Mouse (Mus musculus): Measurements from ENCODE around the gene Sema3f.
"Not testable (repeated sequence)": the region's sequence is repeated elsewhere in the genome, so short reads cannot be mapped to it uniquely, and the experiment has no call there.

The Sema3f gene

DNA sequence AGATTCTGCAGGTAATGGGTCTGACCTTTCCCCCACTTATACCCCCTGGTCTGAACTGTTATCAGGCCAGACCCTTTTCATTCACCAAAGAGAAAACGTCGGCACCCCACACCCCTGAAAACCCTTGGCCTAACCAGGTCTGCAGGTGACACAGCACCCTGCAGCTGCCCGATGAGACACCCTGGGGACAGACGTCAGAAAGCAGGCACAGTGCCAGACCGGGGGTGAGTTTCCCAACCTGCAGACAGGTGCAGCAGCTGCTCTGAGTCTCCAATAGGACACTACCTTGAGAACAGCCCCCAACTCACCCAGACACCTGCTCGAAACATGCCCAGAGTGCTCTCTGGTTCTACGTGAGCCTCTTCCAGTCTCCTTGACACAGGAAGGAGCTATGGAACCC is 21.3 kb downstream of the Sema3f start:
- no peak for DNase-seq (ENCODE audit: low spot score)

DNA sequence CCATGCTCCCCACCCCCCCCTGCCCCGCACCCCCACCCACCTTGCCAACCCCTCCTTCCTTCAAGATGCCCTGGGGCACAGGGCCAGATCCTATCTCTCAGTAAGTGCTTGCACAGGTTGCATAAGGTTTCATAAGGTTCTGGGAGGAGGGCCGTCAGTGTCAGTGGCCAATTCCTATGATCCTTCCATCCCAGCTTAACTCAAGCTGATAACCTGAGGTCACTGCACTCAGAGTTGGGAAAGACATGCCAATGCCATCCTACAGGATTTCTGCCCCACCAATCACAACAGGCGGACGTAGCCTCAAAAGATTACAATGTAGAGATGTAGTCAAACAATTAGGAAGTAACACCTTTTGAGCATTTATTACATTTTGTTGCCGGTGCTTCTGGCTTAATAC is 21.9 kb downstream of the Sema3f start:
- DNase-seq (ENCODE audit: low spot score): no peak

- DNase-seq (ENCODE audit: low spot score): no peak
Observed at GRCm38 (mm10) chr9:107685231-107685981, 24.9 kb downstream of the Sema3f start.

- DNase-seq (ENCODE audit: low spot score): no peak
Observed at GRCm38 (mm10) chr9:107682405-107682804, 27.9 kb downstream of the Sema3f start.

DNA sequence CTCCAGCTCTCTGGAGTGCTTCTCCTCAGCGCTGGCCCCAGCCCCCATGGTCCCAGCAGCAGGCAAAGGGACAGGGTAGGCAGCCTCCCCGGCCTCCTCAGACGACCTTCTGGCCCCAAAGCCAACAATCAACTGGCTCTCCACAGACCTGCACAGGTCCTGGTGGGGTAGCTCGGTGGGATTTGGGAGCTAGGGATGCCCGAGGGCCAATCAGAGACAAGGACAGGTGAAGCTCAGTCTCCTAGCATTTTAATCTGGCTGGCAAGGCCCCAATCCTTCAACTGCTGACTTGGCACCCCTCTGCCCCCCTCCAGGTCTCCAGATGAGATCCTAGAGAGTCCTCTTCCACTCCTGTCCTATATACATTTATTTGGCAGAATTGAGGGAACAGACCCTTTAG is 30.8 kb downstream of the Sema3f start, which contains the start of gene Gnat1:
Gene Gnat1, minus strand, starts transcription at position 212 of the 400 bp plus-strand sequence.
- DNase-seq (ENCODE audit: low spot score): no peak

- no peak for DNase-seq (ENCODE audit: low spot score)
Observed at GRCm38 (mm10) chr9:107678861-107679260, 31.4 kb downstream of the Sema3f start.

- DNase-seq (ENCODE audit: low spot score): not testable (repeated sequence)
Observed at GRCm38 (mm10) chr9:107677819-107678526, 32.3 kb downstream of the Sema3f start.

GRCm38 (mm10) chr9:107677091-107677784 is 33.0 kb downstream of the Sema3f start:
- DNase-seq (ENCODE audit: low spot score): no peak

DNA sequence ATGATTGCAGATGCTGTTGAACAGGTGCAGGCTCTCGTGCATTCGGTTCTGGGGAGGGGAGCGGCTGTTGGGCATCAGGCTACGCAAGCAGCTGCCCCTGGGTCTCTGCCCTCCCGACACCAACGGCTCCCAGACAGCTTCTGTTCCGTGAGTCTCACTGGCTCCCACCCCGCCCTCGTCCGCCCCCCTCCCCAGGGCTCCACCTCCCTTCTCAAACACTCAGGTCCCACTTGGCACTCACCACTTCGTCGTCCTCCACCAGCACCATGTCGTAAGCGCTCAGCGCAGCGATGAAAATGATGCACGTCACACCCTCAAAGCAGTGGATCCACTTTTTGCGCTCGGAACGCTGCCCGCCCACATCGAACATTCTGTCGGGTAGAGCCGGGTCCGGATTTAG is 34.0 kb downstream of the Sema3f start:
- no peak for DNase-seq (ENCODE audit: low spot score)

DNA sequence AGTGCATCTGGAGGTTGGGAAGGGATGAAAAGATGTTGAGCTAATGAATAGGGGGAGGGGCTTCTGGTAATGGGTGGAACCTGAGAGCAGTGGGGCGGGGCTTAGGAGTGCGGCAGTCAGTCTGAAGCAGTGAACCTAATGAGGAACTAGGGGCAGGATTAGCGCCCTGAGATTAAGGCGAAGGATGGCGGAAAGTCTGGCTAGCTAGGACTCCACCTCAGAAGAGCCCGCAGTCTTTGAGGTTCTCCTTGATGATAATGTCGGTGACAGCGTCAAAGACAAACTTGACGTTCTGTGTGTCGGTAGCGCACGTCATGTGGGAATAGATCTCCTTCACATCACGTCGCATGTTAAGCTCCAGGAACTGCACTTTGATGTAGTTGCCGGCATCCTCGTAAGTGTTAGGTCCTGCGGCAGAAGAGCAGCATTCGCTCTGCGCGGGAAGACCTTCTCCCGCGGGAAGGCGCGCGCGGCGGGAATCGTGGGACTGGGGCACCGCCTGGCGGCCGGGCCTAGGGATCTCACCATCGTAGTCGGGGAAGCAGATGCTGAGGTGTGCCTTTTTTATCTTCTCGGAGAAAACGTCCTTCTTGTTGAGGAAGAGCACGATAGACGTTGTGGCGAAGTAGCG is 34.5 kb downstream of the Sema3f start:
- DNase-seq (ENCODE audit: low spot score): no peak

DNA sequence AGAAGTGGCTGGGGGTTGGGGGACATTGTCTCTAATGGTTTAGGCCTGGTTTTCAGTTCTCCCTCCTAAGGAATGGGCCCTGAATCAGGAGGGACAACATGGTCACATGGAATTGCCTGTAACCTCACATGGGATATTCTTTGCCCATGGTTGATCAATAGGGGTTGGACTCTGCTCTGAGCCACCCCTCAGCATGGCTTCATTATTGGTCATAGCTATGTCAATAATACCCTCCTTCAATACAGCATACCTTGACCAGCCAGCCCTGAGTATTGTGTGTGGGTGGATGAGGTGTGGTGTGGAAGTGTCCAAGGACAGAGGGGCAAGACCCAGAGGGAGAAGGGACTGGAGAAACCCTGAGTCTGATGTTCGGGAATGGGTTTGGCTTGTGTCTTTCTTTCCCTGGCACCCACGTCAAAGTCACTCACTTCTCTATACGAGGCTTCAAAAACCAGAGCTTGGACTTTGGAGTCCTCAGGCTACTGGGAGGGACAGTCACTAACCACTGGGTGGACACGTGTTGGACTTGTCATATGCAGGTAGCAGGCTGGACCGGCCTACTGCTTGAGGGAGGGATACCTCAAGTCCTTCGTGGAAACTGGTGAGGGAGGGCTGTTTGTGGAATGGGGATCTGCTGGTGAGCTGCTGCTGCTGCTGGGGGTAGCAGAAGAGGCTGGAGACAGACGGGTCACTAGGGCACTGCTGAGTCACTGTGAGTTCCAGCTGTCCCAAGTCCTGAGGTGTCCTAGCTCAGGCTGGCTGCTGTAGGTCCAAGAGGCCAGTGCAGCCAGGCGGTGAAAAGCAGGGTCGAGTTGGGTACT is 35.5 kb downstream of the Sema3f start:
- DNase-seq (ENCODE audit: low spot score): no peak

DNA sequence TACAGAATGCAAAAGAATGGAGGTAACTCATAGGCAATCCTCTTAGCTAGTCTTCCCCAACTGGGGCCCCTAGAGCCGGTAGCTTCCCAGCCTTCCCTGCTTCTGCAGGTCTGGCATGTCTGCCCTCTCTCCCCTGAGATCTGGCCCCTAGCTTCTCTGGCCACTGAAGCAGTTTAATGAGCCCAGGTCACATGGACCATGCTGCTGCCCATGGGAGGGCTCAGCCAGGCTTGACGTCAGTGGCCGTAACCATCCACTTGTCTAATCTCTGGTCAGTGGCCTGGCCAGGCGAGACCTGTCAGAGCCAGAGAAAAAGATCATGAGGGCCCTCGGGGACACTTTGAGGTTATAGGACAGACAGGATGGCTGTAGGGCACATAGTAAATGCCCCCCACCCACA is 40.0 kb downstream of the Sema3f start:
- no peak for DNase-seq (ENCODE audit: low spot score)

- no peak for DNase-seq (ENCODE audit: low spot score)
Observed at GRCm38 (mm10) chr9:107669480-107669945, 40.8 kb downstream of the Sema3f start, which contains the start of gene Slc38a3. TSS of gene Slc38a3 (minus strand) at chr9:107669530.

DNA sequence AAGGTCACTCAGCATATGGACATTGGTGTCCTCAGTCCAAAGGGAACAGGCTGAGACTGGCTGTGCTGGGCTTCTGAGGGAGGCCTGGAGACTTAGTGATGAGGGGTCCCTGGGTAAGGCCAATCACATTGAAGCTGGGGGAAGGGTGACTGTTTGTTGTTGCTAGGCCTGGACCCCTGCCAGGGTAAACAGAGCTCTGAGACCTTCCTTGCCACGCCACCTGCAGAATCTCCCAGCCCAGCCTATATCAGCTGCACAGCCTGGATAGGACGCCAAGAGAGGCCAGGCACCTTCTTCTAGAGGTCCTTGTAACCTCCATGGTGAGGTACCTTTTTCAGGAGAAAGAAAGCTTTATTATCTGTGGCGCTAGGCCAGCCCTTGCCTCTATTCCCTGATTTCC is 41.4 kb downstream of the Sema3f start:
- no peak for DNase-seq (ENCODE audit: low spot score)

DNA sequence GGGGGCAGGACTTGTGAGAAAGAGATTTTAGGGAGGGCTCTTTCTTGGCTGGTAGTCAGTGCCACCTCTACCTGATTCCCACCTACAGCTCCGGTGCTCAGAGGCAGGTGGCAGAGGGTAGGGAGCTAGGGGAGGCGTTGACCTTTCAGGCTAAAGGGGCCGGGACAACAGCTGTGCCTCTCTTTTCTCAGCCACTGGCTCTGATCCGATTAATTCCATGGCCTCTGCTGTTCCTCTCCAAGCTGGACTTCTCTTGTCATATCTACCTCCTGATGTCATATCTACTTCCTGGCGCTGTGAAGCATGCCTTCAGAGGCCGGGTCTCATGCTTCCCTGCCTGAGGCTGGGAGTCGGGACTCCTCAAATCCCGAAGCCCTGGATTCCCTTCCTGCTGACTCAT is 42.3 kb downstream of the Sema3f start:
- no peak for DNase-seq (ENCODE audit: low spot score)

- no peak for DNase-seq (ENCODE audit: low spot score)
Observed at GRCm38 (mm10) chr9:107667219-107667618, 43.1 kb downstream of the Sema3f start.

GRCm38 (mm10) chr9:107666751-107667205 is 43.5 kb downstream of the Sema3f start:
- no peak for DNase-seq (ENCODE audit: low spot score)

GRCm38 (mm10) chr9:107665308-107665707 is 45.0 kb downstream of the Sema3f start:
- DNase-seq (ENCODE audit: low spot score): no peak

GRCm38 (mm10) chr9:107663525-107663924 is 46.8 kb downstream of the Sema3f start:
- no peak for DNase-seq (ENCODE audit: low spot score)

GRCm38 (mm10) chr9:107662342-107662741 is 47.9 kb downstream of the Sema3f start:
- DNase-seq (ENCODE audit: low spot score): no peak

DNA sequence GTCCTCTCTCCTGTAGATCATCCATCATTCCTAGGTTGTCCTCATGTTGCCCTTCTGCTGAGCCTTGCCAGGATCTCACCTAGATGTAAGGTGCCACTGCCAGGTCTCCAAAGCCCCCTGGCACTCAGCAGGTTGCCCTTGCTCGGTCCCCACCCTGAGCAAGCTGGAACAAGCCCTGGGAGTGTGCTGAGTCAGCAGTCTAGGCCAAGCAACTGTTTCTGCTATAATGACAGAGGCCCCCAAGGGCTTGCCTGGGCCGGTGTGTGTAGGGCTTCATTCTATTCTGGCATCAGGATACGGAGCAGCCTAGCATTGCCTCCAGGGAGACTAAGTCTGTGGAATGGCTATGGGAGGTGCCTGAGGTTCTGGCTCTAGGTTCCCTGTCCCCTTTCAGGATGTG is 49.5 kb downstream of the Sema3f start:
- no peak for DNase-seq (ENCODE audit: low spot score)
